Mouse (Mus musculus) granulocyte monocyte progenitor cell, adult 5-6 weeks (primary cell): Measurements from ENCODE around the gene Uggt2. TPM values are rescaled to one million over a fixed set of nuclear protein-coding genes. Genes with fewer than 3 reads are reported as not detected.

Source experiments
- ATAC-seq: replicated peaks from 2 replicates; pipeline ENCODE4 v1.8.0; 2016; ENCODE audit warnings: mild to moderate bottlenecking, moderate TSS enrichment, inconsistent platforms; ENCODE audit not compliant: poor library complexity, severe bottlenecking
- total RNA-seq, 2 experiments: library from RNA; stranded (forward) in 1 of 2; stranded (reverse) in 1 of 2; fragments of 200-712, 200-1000 nt in 1 of 2; fragments of >200 nt in 1 of 2; fragmentation: Nextera tagmentation in 1 of 2; gene quantifications; 2 replicates each; pipeline ENCODE4 v1.2.3; 2014 to 2017

Gene Uggt2
- total RNA-seq, 2 experiments from 2014 or later: 0.72 to 0.92 TPM

- ATAC-seq: no peak
Measured at GRCm38 (mm10) chr14:118936952-118937351, 162.3 kb downstream of the Uggt2 start.

- no peak for ATAC-seq
Measured at GRCm38 (mm10) chr14:118936236-118936635, 163.0 kb downstream of the Uggt2 start.

Other genes starting within 250 kb of the Uggt2 start
- 0.53 TPM in 1 of 2 replicates, not detected in the other for gene Dzip1, start 174.0 kb downstream of the Uggt2 start, total RNA-seq (2014; fragmentation: Nextera tagmentation)
- 1.7 TPM in 1 of 2 replicates, not detected in the other for gene Dzip1, start 174.0 kb downstream of the Uggt2 start, total RNA-seq (2017)
- gene Dnajc3, start 161.5 kb downstream of the Uggt2 start, total RNA-seq (2014; fragmentation: Nextera tagmentation): 58.0 and 62.4 TPM in 2 replicates
- 128 and 142 TPM in 2 replicates for gene Dnajc3, start 161.5 kb downstream of the Uggt2 start, total RNA-seq (2017)
- not detected in 2 replicates for gene Hs6st3, start 38.9 kb upstream of the Uggt2 start, total RNA-seq (2014; fragmentation: Nextera tagmentation)
- not detected in 2 replicates for gene Hs6st3, start 38.9 kb upstream of the Uggt2 start, total RNA-seq (2017)